Mouse (Mus musculus) mesoderm, embryonic 11.5 days (tissue): ENCODE measurements at regions not wholly inside any gene's neighbourhood (a gene's known extent, or its start where the extent isn't known, plus 50 kb on each side); places are given as distances from the start of the nearest gene placed in this dataset.

Source experiments
- DNase-seq: peaks from one replicate; pipeline ENCODE4 v3.0.0-alpha.2; 2012; ENCODE audit warnings: low read depth, low spot score

DNA sequence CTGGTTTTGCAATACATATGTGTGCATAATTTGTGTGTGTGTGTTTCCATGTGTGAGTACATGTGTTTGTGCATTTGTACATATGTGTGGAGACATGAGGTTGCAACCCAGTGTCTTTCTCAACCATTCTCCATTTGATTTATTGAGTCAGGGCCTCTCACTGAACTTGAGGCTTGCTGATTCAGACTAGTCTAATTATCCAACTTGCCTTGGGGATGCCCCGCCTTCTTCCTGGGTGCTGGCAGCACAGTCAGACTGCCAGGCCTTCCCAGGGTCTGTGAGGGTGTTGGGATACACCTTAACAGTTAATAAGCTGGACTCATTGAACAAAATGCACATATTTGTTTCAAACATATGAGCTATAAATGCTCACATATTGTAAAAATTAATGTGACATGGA lies 56.1 kb upstream of the Pde7b start:
- no peak for DNase-seq

DNA sequence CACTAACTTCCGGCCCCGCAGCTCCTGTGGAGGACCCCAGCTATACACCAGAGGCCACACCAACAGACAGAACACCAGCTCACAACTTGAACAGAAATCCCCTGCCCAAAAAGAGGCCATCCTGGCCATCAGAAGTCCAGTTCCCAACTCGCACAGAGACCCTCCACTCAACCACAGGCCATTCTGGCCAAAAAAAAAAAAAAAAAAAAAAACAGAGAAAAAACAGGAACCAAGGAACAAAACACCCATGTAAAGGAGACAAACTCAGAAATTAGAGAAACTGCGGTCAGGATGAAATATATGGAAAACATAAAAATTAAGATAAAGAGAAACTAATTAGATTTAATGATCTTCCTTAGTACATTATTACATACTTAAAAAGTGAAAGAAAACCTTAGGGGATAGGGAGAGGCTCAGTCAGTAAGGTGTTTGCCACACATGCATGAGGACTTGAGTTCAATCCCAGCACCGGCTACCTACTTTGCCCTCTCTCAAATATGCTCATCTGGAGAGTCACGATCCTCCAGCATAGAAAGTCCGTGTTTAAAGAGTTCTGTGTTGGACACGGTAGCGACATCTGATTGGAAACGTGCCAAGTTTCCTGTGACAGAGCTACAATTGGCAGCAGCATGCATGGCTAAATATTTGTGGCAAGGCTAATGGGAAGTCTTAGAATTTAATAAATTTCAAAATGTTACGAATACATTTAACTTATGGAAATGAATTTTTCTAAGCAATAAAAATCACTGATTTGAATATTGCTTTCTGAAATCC lies 51.9 kb upstream of the Pde7b start:
- no peak for DNase-seq

DNA sequence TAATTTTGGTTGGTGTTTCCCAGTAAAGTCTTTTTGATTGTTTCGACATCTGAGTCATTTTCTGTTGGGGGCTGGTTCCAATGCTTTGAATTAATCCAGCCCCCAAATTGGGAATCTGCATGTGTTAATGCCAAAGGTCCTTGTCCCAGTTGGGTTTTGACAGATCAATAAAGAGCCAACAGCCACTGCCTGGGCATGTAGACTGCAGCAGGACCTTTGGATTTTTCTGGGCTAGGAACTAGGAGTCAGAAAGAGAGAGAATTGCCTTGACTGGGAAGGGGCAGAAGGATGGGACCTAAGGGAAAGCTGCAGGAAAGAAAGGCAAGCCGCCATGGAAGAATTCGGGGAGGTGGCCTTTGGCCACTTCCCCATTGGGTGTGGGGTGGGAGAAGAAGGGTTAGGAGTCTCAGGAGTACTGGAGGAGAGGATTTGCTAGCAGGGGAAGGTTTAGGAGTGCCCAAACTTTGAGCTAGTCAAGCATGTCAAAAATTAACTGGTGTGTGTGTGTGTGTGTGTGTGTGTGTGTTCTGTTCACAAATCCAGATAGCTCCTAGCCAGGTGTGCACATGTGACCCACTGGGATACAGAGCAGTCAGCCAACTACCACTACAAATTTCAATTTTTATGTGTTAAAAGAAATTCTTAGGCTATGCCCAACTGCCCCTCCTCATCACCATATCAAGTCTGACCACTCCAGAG lies 51.0 kb upstream of the Pde7b start:
- DNase-seq: no peak
